Mouse (Mus musculus): ENCODE results near the gene Adap2. TPM values are rescaled to one million over a fixed set of nuclear protein-coding genes. Genes with fewer than 3 reads are reported as not detected.

Gene Adap2
- total and polyA plus RNA-seq, 3 experiments = 0.49 TPM; not detected in 2

GRCm38 (mm10) chr11:80135954-80136683 is 17.8 kb upstream of the Adap2 start:
- H3K27ac ChIP-seq (ENCODE audit: insufficient read depth, low read depth) = no peak overlapping the region
- peaks cover 55 to 85% of the 10 kb centered on the region in 2 experiments for H3K36me3 ChIP-seq (replicated peaks in 1 of 2; ENCODE audit: control insufficient read depth in 1 of 2, insufficient read depth in 1 of 2, low read length in 1 of 2)
- dilution Hi-C loops (cut with MboI; ENCODE audit: extremely low pct_ligation_motif_present, extremely low pct_unique_long_range_greater_than_20kb, low sequenced_read_pairs) (no loop called here), in situ Hi-C loops (cut with MboI; ENCODE audit: low pct_ligation_motif_present, low pct_unique_long_range_greater_than_20kb, low sequenced_read_pairs) (no loop called here)
- H3K9me3 ChIP-seq (replicated peaks; ENCODE audit: low read length) = no peaks in the 10 kb centered on the region
- no peak overlapping the region for H3K4me3 ChIP-seq (replicated peaks in 1 of 3; ENCODE audit: low read depth in 2 of 3, low read length in 2 of 3, poor library complexity in 1 of 3)
- peak; percentile 66; the same call in 1 of the 2 replicates for TF ChIP-seq POLR2AphosphoS2 (IDR thresholded peaks at IDR 0.05; ENCODE audit: low read depth, low read length)
- TF ChIP-seq USF1 (IDR thresholded peaks at IDR 0.05; ENCODE audit: low read depth, low read length) = no peak
- TF ChIP-seq ZMIZ1 (IDR thresholded peaks at IDR 0.05; ENCODE audit: low read depth, low read length) = peak; percentile 41; the same call in 1 of the 2 replicates
- peaks cover 28% of the 10 kb centered on the region for H3K79me2 ChIP-seq (replicated peaks; ENCODE audit: control insufficient read depth, extremely low read depth, insufficient read depth, poor library complexity, severe bottlenecking)
- H3K9ac ChIP-seq (ENCODE audit: insufficient read depth, low read depth) = no peak overlapping the region
- H3K4me2 ChIP-seq (ENCODE audit: insufficient read depth, low read depth, poor library complexity, severe bottlenecking) = no peak overlapping the region
- H3K4me1 ChIP-seq (ENCODE audit: control insufficient read depth in 1 of 2, insufficient read depth in 2 of 2) = peaks cover 4 to 27% of the 10 kb centered on the region in 2 experiments; a peak in 3 of 4 replicates
- H3K27me3 ChIP-seq (replicated peaks) = no peaks in the 10 kb centered on the region
- DNase-seq (ENCODE audit: extremely low read depth) = no peak

- H3K9ac ChIP-seq (ENCODE audit: insufficient read depth, low read depth) = no peak overlapping the region
- H3K27me3 ChIP-seq (replicated peaks) = no peaks in the 10 kb centered on the region
- H3K4me1 ChIP-seq (ENCODE audit: control insufficient read depth in 1 of 2, insufficient read depth in 2 of 2) = peaks cover 4 to 28% of the 10 kb centered on the region in 2 experiments; a peak in 3 of 4 replicates
- dilution Hi-C loops (cut with MboI; ENCODE audit: extremely low pct_ligation_motif_present, extremely low pct_unique_long_range_greater_than_20kb, low sequenced_read_pairs) (no loop called here), in situ Hi-C loops (cut with MboI; ENCODE audit: low pct_ligation_motif_present, low pct_unique_long_range_greater_than_20kb, low sequenced_read_pairs) (no loop called here)
- no peak overlapping the region for H3K4me2 ChIP-seq (ENCODE audit: insufficient read depth, low read depth, poor library complexity, severe bottlenecking)
- peaks cover 34% of the 10 kb centered on the region for H3K79me2 ChIP-seq (replicated peaks; ENCODE audit: control insufficient read depth, extremely low read depth, insufficient read depth, poor library complexity, severe bottlenecking)
- no peak overlapping the region for H3K4me3 ChIP-seq (replicated peaks in 1 of 3; ENCODE audit: low read depth in 2 of 3, low read length in 2 of 3, poor library complexity in 1 of 3)
- H3K9me3 ChIP-seq (replicated peaks; ENCODE audit: low read length) = no peaks in the 10 kb centered on the region
- no peak for TF ChIP-seq MAZ (IDR thresholded peaks at IDR 0.05; ENCODE audit: low read depth, low read length)
- TF ChIP-seq CTCF (conservative IDR thresholded peaks at IDR 0.05 in 1 of 2, IDR thresholded peaks at IDR 0.05 in 1 of 2; ENCODE audit: low read depth in 2 of 2, low read length in 2 of 2) = no peak
- no peak overlapping the region for H3K27ac ChIP-seq (ENCODE audit: insufficient read depth, low read depth)
- no peak for DNase-seq (ENCODE audit: extremely low read depth)
- H3K36me3 ChIP-seq (replicated peaks in 1 of 2; ENCODE audit: control insufficient read depth in 1 of 2, insufficient read depth in 1 of 2, low read length in 1 of 2) = peaks cover 51 to 79% of the 10 kb centered on the region in 2 experiments
Measured at GRCm38 (mm10) chr11:80136786-80137185, 17.1 kb upstream of the Adap2 start.

- Histone ChIP-seq H3K9me3 (replicated peaks; ENCODE audit: low read length) (no peaks in the 10 kb centered on the region), H3K9ac (ENCODE audit: insufficient read depth, low read depth) (no peak overlapping the region), H3K4me3 (replicated peaks in 1 of 3; ENCODE audit: low read depth in 2 of 3, low read length in 2 of 3, poor library complexity in 1 of 3) (no peak overlapping the region), H3K4me1 (ENCODE audit: control insufficient read depth in 1 of 2, insufficient read depth in 2 of 2) (peaks cover 4 to 28% of the 10 kb centered on the region in 2 experiments; a peak in 3 of 4 replicates), H3K27me3 (replicated peaks) (no peaks in the 10 kb centered on the region), H3K4me2 (ENCODE audit: insufficient read depth, low read depth, poor library complexity, severe bottlenecking) (no peak overlapping the region), H3K27ac (ENCODE audit: insufficient read depth, low read depth) (no peak overlapping the region), H3K79me2 (replicated peaks; ENCODE audit: control insufficient read depth, extremely low read depth, insufficient read depth, poor library complexity, severe bottlenecking) (peaks cover 35% of the 10 kb centered on the region), H3K36me3 (replicated peaks in 1 of 2; ENCODE audit: control insufficient read depth in 1 of 2, insufficient read depth in 1 of 2, low read length in 1 of 2) (peaks cover 43 to 69% of the 10 kb centered on the region in 2 experiments)
- no peak for TF ChIP-seq TBP (conservative IDR thresholded peaks at IDR 0.05; ENCODE audit: low read depth, low read length)
- no peak for TF ChIP-seq POLR2A (IDR thresholded peaks at IDR 0.05; ENCODE audit: low read depth, low read length)
- no peak for TF ChIP-seq CHD2 (IDR thresholded peaks at IDR 0.05; ENCODE audit: low read length)
- no peak for TF ChIP-seq ELF1 (IDR thresholded peaks at IDR 0.05; ENCODE audit: low read depth, low read length)
- TF ChIP-seq KAT2A (IDR thresholded peaks at IDR 0.05; ENCODE audit: insufficient replicate concordance, low read length) = no peak
- TF ChIP-seq USF2 (conservative IDR thresholded peaks at IDR 0.05; ENCODE audit: low read depth, low read length) = no peak
- TF ChIP-seq SMC3 (IDR thresholded peaks at IDR 0.05; ENCODE audit: low read depth, low read length) = no peak
- TF ChIP-seq RCOR1 (conservative IDR thresholded peaks at IDR 0.05; ENCODE audit: low read depth, low read length) = no peak
- no peak for TF ChIP-seq NRF1 (IDR thresholded peaks at IDR 0.05; ENCODE audit: low read depth, low read length)
- TF ChIP-seq E2F4 (IDR thresholded peaks at IDR 0.05; ENCODE audit: insufficient replicate concordance, low read depth, low read length) = no peak
- TF ChIP-seq HCFC1 (IDR thresholded peaks at IDR 0.05; ENCODE audit: low read depth, low read length) = no peak
- TF ChIP-seq MAZ (IDR thresholded peaks at IDR 0.05; ENCODE audit: low read depth, low read length) = no peak
- no peak for TF ChIP-seq PAX5 (IDR thresholded peaks at IDR 0.05; ENCODE audit: low read length)
- TF ChIP-seq MAFK (IDR thresholded peaks at IDR 0.05; ENCODE audit: insufficient replicate concordance, low read length) = no peak
- TF ChIP-seq ZNF384 (IDR thresholded peaks at IDR 0.05; ENCODE audit: low read depth, low read length) = no peak
- TF ChIP-seq EP300 (IDR thresholded peaks at IDR 0.05; ENCODE audit: low read length) = no peak
- TF ChIP-seq JUND (conservative IDR thresholded peaks at IDR 0.05; ENCODE audit: low read depth, low read length) = no peak
- in situ Hi-C loops (cut with MboI; ENCODE audit: low pct_ligation_motif_present, low pct_unique_long_range_greater_than_20kb, low sequenced_read_pairs) = no loop called here
- DNase-seq (ENCODE audit: extremely low read depth) = no peak
- dilution Hi-C loops (cut with MboI; ENCODE audit: extremely low pct_ligation_motif_present, extremely low pct_unique_long_range_greater_than_20kb, low sequenced_read_pairs) = no loop called here
Measured at GRCm38 (mm10) chr11:80137773-80138172, 16.1 kb upstream of the Adap2 start.

All from CH12.LX (cell line).